Mouse (Mus musculus) CH12.LX (cell line): ENCODE results near the gene Cacna2d2. TPM values are rescaled to one million over a fixed set of nuclear protein-coding genes. Genes with fewer than 3 reads are reported as not detected.
A peak's percentile ranks its signal among the peaks of the same experiment; 100 is the strongest.

Experiments used
- DNase-seq: peaks from one replicate; pipeline ENCODE4 v3.0.0-alpha.2; 2013; ENCODE audit errors: extremely low read depth
- H3K27ac ChIP-seq: 2 replicates; pipeline ENCODE4 v1.5.1; 2012; ENCODE audit warnings: low read depth, mild to moderate bottlenecking, control low read depth, moderate library complexity; ENCODE audit not compliant: insufficient read depth
- H3K27me3 ChIP-seq: replicated peaks from 2 replicates; pipeline ENCODE3; 2012; ENCODE audit warnings: inconsistent platforms
- H3K36me3 ChIP-seq, 2 experiments: replicated peaks in 1 of 2; 2 replicates each; pipeline versions ENCODE3 to v1.6.1; 2012; ENCODE audit warnings: inconsistent platforms in 1 of 2, low read length in 1 of 2, mild to moderate bottlenecking in 1 of 2, mixed read lengths in 1 of 2, moderate library complexity in 1 of 2; ENCODE audit not compliant: control insufficient read depth in 1 of 2, insufficient read depth in 1 of 2
- H3K4me1 ChIP-seq, 2 experiments: 2 replicates each; pipeline ENCODE4 v1.6.1; 2012; ENCODE audit warnings: inconsistent platforms in 1 of 2, moderate library complexity in 1 of 2; ENCODE audit not compliant: insufficient read depth in 2 of 2, control insufficient read depth in 1 of 2
- H3K4me2 ChIP-seq: 2 replicates; pipeline ENCODE4 v1.6.1; 2012; ENCODE audit warnings: low read depth, mild to moderate bottlenecking, control low read depth; ENCODE audit not compliant: poor library complexity, insufficient read depth, severe bottlenecking
- H3K4me3 ChIP-seq, 3 experiments: fragments of 150-350 bp in 1 of 3; sonication (generic) in 1 of 3; replicated peaks in 1 of 3; 2 replicates each; pipeline versions ENCODE3 to v1.5.1; 2011 to 2012; ENCODE audit warnings: low read depth in 2 of 3, low read length in 2 of 3, mild to moderate bottlenecking in 2 of 3, moderate library complexity in 2 of 3, control low read depth in 1 of 3, improper control_type of control experiment in 1 of 3, inconsistent platforms in 1 of 3, mixed read lengths in 1 of 3; ENCODE audit not compliant: poor library complexity in 1 of 3
- H3K79me2 ChIP-seq: replicated peaks from 2 replicates; pipeline ENCODE4 v1.6.1; 2012; ENCODE audit warnings: mild to moderate bottlenecking, moderate library complexity; ENCODE audit not compliant: control insufficient read depth, poor library complexity, insufficient read depth, severe bottlenecking; ENCODE audit errors: extremely low read depth
- H3K9ac ChIP-seq: 2 replicates; pipeline ENCODE4 v1.6.1; 2012; ENCODE audit warnings: low read depth, mild to moderate bottlenecking, control low read depth, moderate library complexity; ENCODE audit not compliant: insufficient read depth
- H3K9me3 ChIP-seq: replicated peaks from 2 replicates; pipeline ENCODE3; 2012; ENCODE audit warnings: low read length, inconsistent platforms, mixed read lengths
- BHLHE40 ChIP-seq: IDR thresholded peaks from 2 replicates; pipeline ENCODE4 v1.6.1; 2011; ENCODE audit warnings: mild to moderate bottlenecking, low read depth, low read length, improper control_type of control experiment
- CHD1 ChIP-seq: IDR thresholded peaks from 2 replicates; pipeline ENCODE4 v1.6.1; 2012; ENCODE audit warnings: low read depth, low read length, improper control_type of control experiment, inconsistent platforms
- CHD2 ChIP-seq: IDR thresholded peaks from 2 replicates; pipeline ENCODE4 v1.6.1; 2011; ENCODE audit warnings: low read length, improper control_type of control experiment
- E2F4 ChIP-seq: IDR thresholded peaks from 2 replicates; pipeline ENCODE4 v1.6.1; 2011; ENCODE audit warnings: low read depth, low read length, improper control_type of control experiment; ENCODE audit not compliant: insufficient replicate concordance
- ETS1 ChIP-seq: conservative IDR thresholded peaks from 2 replicates; pipeline ENCODE4 v1.6.1; 2012; ENCODE audit warnings: low read depth, mild to moderate bottlenecking, inconsistent platforms, low read length, improper control_type of control experiment, moderate library complexity
- GABPA ChIP-seq: IDR thresholded peaks from 2 replicates; pipeline ENCODE4 v1.6.1; 2012; ENCODE audit warnings: low read depth, low read length, improper control_type of control experiment, inconsistent platforms; ENCODE audit not compliant: insufficient replicate concordance
- HCFC1 ChIP-seq: IDR thresholded peaks from 2 replicates; pipeline ENCODE4 v1.6.1; 2012; ENCODE audit warnings: low read depth, mild to moderate bottlenecking, inconsistent platforms, low read length, improper control_type of control experiment
- IRF4 ChIP-seq: IDR thresholded peaks from 2 replicates; pipeline ENCODE4 v1.6.1; 2014; ENCODE audit warnings: low read depth, mild to moderate bottlenecking, inconsistent platforms, low read length, improper control_type of control experiment
- JUN ChIP-seq: IDR thresholded peaks from 2 replicates; pipeline ENCODE4 v1.6.1; 2011; ENCODE audit warnings: low read depth, mild to moderate bottlenecking, low read length, improper control_type of control experiment, moderate library complexity; ENCODE audit not compliant: insufficient read depth
- MAFK ChIP-seq: IDR thresholded peaks from 2 replicates; pipeline ENCODE4 v1.6.1; 2011; ENCODE audit warnings: low read length, improper control_type of control experiment; ENCODE audit not compliant: insufficient replicate concordance
- MAX ChIP-seq: IDR thresholded peaks from 2 replicates; pipeline ENCODE4 v1.6.1; 2011; ENCODE audit warnings: low read length, improper control_type of control experiment
- MAZ ChIP-seq: IDR thresholded peaks from 2 replicates; pipeline ENCODE4 v1.6.1; 2012; ENCODE audit warnings: low read depth, mild to moderate bottlenecking, inconsistent platforms, low read length, improper control_type of control experiment, moderate library complexity
- MXI1 ChIP-seq: IDR thresholded peaks from 2 replicates; pipeline ENCODE4 v1.6.1; 2011; ENCODE audit warnings: mild to moderate bottlenecking, low read depth, low read length, improper control_type of control experiment
- NRF1 ChIP-seq: IDR thresholded peaks from 2 replicates; pipeline ENCODE4 v1.6.1; 2014; ENCODE audit warnings: low read depth, mild to moderate bottlenecking, inconsistent platforms, low read length, improper control_type of control experiment, moderate library complexity
- POLR2AphosphoS2 ChIP-seq: IDR thresholded peaks from 2 replicates; pipeline ENCODE4 v1.6.1; 2011; ENCODE audit warnings: low read depth, low read length, improper control_type of control experiment
- RCOR1 ChIP-seq: conservative IDR thresholded peaks from 2 replicates; pipeline ENCODE4 v1.6.1; 2012; ENCODE audit warnings: low read depth, mild to moderate bottlenecking, inconsistent platforms, low read length, improper control_type of control experiment
- SIN3A ChIP-seq: IDR thresholded peaks from 2 replicates; pipeline ENCODE4 v1.6.1; 2012; ENCODE audit warnings: low read length, improper control_type of control experiment, inconsistent platforms
- TCF12 ChIP-seq: IDR thresholded peaks from 2 replicates; pipeline ENCODE4 v1.6.1; 2014; ENCODE audit warnings: low read depth, mild to moderate bottlenecking, inconsistent platforms, low read length, improper control_type of control experiment
- UBTF ChIP-seq: IDR thresholded peaks from 2 replicates; pipeline ENCODE4 v1.6.1; 2012; ENCODE audit warnings: low read depth, mild to moderate bottlenecking, inconsistent platforms, low read length, improper control_type of control experiment, moderate library complexity
- USF1 ChIP-seq: IDR thresholded peaks from 2 replicates; pipeline ENCODE4 v1.6.1; 2014; ENCODE audit warnings: low read depth, mild to moderate bottlenecking, inconsistent platforms, low read length, improper control_type of control experiment
- ZKSCAN1 ChIP-seq: IDR thresholded peaks from 2 replicates; pipeline ENCODE4 v1.6.1; 2012; ENCODE audit warnings: low read depth, inconsistent platforms, low read length, improper control_type of control experiment, borderline replicate concordance
- ZMIZ1 ChIP-seq: IDR thresholded peaks from 2 replicates; pipeline ENCODE4 v1.6.1; 2012; ENCODE audit warnings: low read depth, mild to moderate bottlenecking, inconsistent platforms, low read length, improper control_type of control experiment
- ZNF384 ChIP-seq: IDR thresholded peaks from 2 replicates; pipeline ENCODE4 v1.6.1; 2012; ENCODE audit warnings: low read depth, low read length, improper control_type of control experiment, inconsistent platforms
- dilution Hi-C: fragments of 300-500 bp; cut with MboI; formaldehyde crosslinking; loops from 2 replicates; pipeline ENCODE4 v1.14.3; 2020; ENCODE audit warnings: low sequenced_read_pairs; ENCODE audit not compliant: extremely low pct_unique_long_range_greater_than_20kb, extremely low pct_ligation_motif_present
- in situ Hi-C: fragments of 300-500 bp; cut with MboI; formaldehyde crosslinking; loops from 3 replicates; pipeline ENCODE4 v1.14.3; 2019; ENCODE audit warnings: low sequenced_read_pairs, low pct_ligation_motif_present, low pct_unique_long_range_greater_than_20kb, mixed read lengths
- polyA plus RNA-seq: library from polyadenylated mRNA; unstranded; fragments of >175 nt; gene quantifications from 2 replicates; pipeline ENCODE4 v1.2.1, GENCODE M21; 2012; ENCODE audit warnings: low read depth; ENCODE audit not compliant: insufficient read length
- total RNA-seq, 2 experiments: library from RNA; depleted of rRNA; stranded (reverse); fragments of 300-350 nt in 1 of 2; fragments of >200 nt in 1 of 2; gene quantifications; 2 replicates each; pipeline ENCODE4 v1.2.3; 2012 to 2014

The Cacna2d2 gene
- total and polyA plus RNA-seq, 3 experiments = 0.04 TPM; not detected in 2

- H3K36me3 ChIP-seq = peaks cover 37 to 62% of the 10 kb centered on the region in 2 experiments
- H3K4me1 ChIP-seq = peaks cover 19 to 47% of the 10 kb centered on the region in 2 experiments
- in situ Hi-C loops = no loop called here
- H3K79me2 ChIP-seq = no peaks in the 10 kb centered on the region; the same call in 1 of the 2 replicates
- dilution Hi-C loops = no loop called here
- H3K4me3 ChIP-seq = peak overlapping the region; percentile 80 to 83 (median 80)
- DNase-seq = no peak
- H3K9ac ChIP-seq = peak overlapping the region; percentile 79
- TF ChIP-seq USF1 (peak; percentile 20; the same call in 1 of the 2 replicates), BHLHE40 (peak; percentile 83), MAFK (no peak), HCFC1 (no peak), MXI1 (peak; percentile 96), GABPA (no peak), ZMIZ1 (no peak), UBTF (no peak), CHD1 (no peak), POLR2AphosphoS2 (no peak), TCF12 (0 out of 2 replicates have a peak, but pooled peaks have one; percentile 4), ZNF384 (no peak), E2F4 (no peak), MAX (peak; percentile 83), RCOR1 (no peak), ZKSCAN1 (no peak), CHD2 (peak; percentile 77; the same call in 1 of the 2 replicates), IRF4 (no peak), JUN (no peak), ETS1 (no peak), MAZ (peak; percentile 68), SIN3A (no peak), NRF1 (no peak)
- no peak overlapping the region for H3K27ac ChIP-seq
- no peaks in the 10 kb centered on the region for H3K9me3 ChIP-seq
- peak overlapping the region; percentile 86 for H3K4me2 ChIP-seq
- H3K27me3 ChIP-seq = no peaks in the 10 kb centered on the region
Observed at GRCm38 (mm10) chr9:107569270-107569669, 169.9 kb downstream of the Cacna2d2 start.

- DNase-seq = no peak
- in situ Hi-C loops (no loop called here), dilution Hi-C loops (no loop called here)
- no peaks in the 10 kb centered on the region for H3K27me3 ChIP-seq
- H3K9me3 ChIP-seq = no peaks in the 10 kb centered on the region
- H3K36me3 ChIP-seq = peaks cover 30 to 57% of the 10 kb centered on the region in 2 experiments
- peak overlapping the region; percentile 79 for H3K9ac ChIP-seq
- peak overlapping the region; percentile 80 to 83 (median 80) for H3K4me3 ChIP-seq
- no peak for TF ChIP-seq UBTF
- no peak for TF ChIP-seq CHD2
- TF ChIP-seq ZKSCAN1 = no peak
- TF ChIP-seq CHD1 = no peak
- no peak for TF ChIP-seq POLR2AphosphoS2
- TF ChIP-seq MXI1 = no peak
- no peaks in the 10 kb centered on the region for H3K79me2 ChIP-seq
- H3K4me1 ChIP-seq = peaks cover 16 to 40% of the 10 kb centered on the region in 2 experiments
- H3K4me2 ChIP-seq = peak overlapping the region; percentile 86
- no peak overlapping the region for H3K27ac ChIP-seq
Observed at GRCm38 (mm10) chr9:107570016-107570415, 170.6 kb downstream of the Cacna2d2 start.
